Mouse (Mus musculus) liver, adult 2 months (tissue): ENCODE results near the gene Selplg. TPM values are rescaled to one million over a fixed set of nuclear protein-coding genes. Genes with fewer than 3 reads are reported as not detected.
A peak's percentile ranks its signal among the peaks of the same experiment; 100 is the strongest.

Source experiments
- DNase-seq: peaks from one replicate; pipeline ENCODE4 v3.0.0-alpha.2; 2011; ENCODE audit warnings: low read depth, low spot score; ENCODE audit errors: extremely low read depth
- H3K27ac ChIP-seq: fragments of 200-500 bp; replicated peaks from 2 replicates; pipeline ENCODE4 v1.5.1; 2012; ENCODE audit warnings: low read depth, mild to moderate bottlenecking, control low read depth, inconsistent platforms, low read length; ENCODE audit not compliant: insufficient read depth
- H3K27me3 ChIP-seq: fragments of 200-500 bp; 2 replicates; pipeline ENCODE4 v1.6.1; 2012; ENCODE audit warnings: mild to moderate bottlenecking, moderate library complexity, low read length, inconsistent platforms; ENCODE audit not compliant: control insufficient read depth, insufficient read depth
- H3K36me3 ChIP-seq: fragments of 200-500 bp; 2 replicates; pipeline ENCODE4 v1.6.1; 2012; ENCODE audit warnings: low read length, inconsistent platforms; ENCODE audit not compliant: control insufficient read depth, insufficient read depth
- H3K4me1 ChIP-seq: fragments of 200-500 bp; 2 replicates; pipeline ENCODE4 v1.6.1; 2011; ENCODE audit warnings: low read length; ENCODE audit not compliant: control insufficient read depth, insufficient read depth
- H3K4me3 ChIP-seq: fragments of 200-500 bp; 2 replicates; pipeline ENCODE4 v1.5.1; 2011; ENCODE audit warnings: low read depth, mild to moderate bottlenecking, control low read depth, low read length, moderate library complexity; ENCODE audit not compliant: insufficient read depth
- H3K79me2 ChIP-seq: fragments of 200-500 bp; 2 replicates; pipeline ENCODE4 v1.6.1; 2012; ENCODE audit warnings: inconsistent platforms, mild to moderate bottlenecking, low read length, moderate library complexity; ENCODE audit not compliant: control insufficient read depth, insufficient read depth
- H3K9ac ChIP-seq: fragments of 200-500 bp; 2 replicates; pipeline ENCODE4 v1.6.1; 2012; ENCODE audit warnings: low read depth, mild to moderate bottlenecking, control low read depth, inconsistent platforms, low read length
- CTCF ChIP-seq: fragments of 200-500 bp; IDR thresholded peaks from 2 replicates; pipeline ENCODE4 v1.5.1; 2011; ENCODE audit warnings: low read depth, low read length, control low read depth
- POLR2A ChIP-seq: fragments of 200-500 bp; IDR thresholded peaks from 2 replicates; pipeline ENCODE4 v1.6.1; 2011; ENCODE audit warnings: low read length, control low read depth; ENCODE audit not compliant: insufficient read depth; ENCODE audit errors: extremely low read depth
- WGBS: fragments of 180-500 bp; shearing (Covaris S2); methylation state at CpG from one replicate; pipeline ENCODE4 v1.1.7; 2018; 5-methylcytosine and 5-hydroxymethylcytosine counted together
- polyA plus RNA-seq: library from polyadenylated mRNA; depleted of rRNA; stranded (reverse); fragments of >200 nt; gene quantifications from 2 replicates; pipeline ENCODE4 v1.2.3, GENCODE M21; 2012
- total RNA-seq: library from RNA; depleted of rRNA; stranded (reverse); fragments of >200 nt; gene quantifications from 2 replicates; pipeline ENCODE4 v1.2.3, GENCODE M21; 2014

Selplg gene
- total and polyA plus RNA-seq, 2 experiments: 1.1 to 6.2 TPM

DNA sequence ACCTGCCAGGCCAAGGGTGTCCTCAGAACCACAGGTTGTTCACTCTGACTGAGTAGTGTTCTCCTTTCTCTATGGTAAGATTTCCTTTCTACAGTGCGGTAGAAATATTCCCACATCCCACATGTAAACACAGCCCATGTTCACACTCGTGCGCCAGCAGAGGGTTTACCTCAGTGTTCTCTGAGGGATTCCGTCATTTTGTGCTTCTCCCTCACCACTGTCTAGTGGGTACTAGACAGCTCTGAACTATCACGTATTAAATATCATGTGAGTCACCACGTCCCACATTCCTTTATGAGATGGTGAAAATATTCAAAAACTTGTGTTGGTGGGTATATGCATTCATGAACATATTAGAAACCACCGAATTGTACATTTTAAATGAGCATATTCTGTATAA, 20.0 kb upstream of the Selplg start:
- Histone ChIP-seq H3K4me1 (no peaks in the 10 kb centered on the region), H3K27me3 (no peaks in the 10 kb centered on the region), H3K79me2 (no peaks in the 10 kb centered on the region), H3K27ac (no peak overlapping the region), H3K9ac (no peak overlapping the region), H3K36me3 (peaks cover under 1% of the 10 kb centered on the region; the same call in 1 of the 2 replicates), H3K4me3 (no peak overlapping the region)
- 95% methylated on average over 7 of the region's 7 CpGs for WGBS
- TF ChIP-seq POLR2A (no peak), CTCF (no peak)
- no peak for DNase-seq

DNA sequence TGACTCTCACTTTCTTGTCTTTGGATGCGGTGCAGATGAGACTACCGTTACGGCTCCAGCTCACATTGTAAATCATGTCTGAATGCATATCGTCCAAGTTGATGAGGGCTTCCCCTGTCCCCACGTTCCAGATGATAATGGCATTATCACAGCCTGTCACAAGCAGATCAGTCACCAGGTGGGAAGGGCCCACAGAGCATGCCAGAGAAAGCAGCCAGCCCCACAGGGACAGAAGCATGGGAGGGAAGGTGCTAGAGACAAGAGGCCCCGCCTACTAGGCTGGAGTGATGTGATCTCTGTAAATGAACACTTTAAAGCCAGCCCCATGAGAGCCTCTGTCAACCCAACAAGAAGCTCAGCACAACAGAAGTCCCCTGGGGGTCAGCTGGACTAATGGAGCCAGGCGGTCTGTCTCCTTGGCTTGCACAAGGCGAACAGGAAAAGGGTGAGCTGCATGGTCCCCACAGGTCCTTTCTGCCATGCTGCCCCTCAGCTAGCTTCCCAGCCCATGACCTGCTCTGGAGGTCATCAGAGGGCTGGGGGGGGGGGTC, 18.3 kb upstream of the Selplg start:
- no peak for DNase-seq
- 87% methylated on average over 8 of the region's 8 CpGs for WGBS
- TF ChIP-seq CTCF (no peak), POLR2A (no peak)
- peaks cover 2% of the 10 kb centered on the region for H3K36me3 ChIP-seq
- H3K27ac ChIP-seq: no peak overlapping the region
- H3K9ac ChIP-seq: no peak overlapping the region
- H3K27me3 ChIP-seq: no peaks in the 10 kb centered on the region
- no peaks in the 10 kb centered on the region for H3K4me1 ChIP-seq
- no peaks in the 10 kb centered on the region for H3K79me2 ChIP-seq
- H3K4me3 ChIP-seq: no peak overlapping the region

DNA sequence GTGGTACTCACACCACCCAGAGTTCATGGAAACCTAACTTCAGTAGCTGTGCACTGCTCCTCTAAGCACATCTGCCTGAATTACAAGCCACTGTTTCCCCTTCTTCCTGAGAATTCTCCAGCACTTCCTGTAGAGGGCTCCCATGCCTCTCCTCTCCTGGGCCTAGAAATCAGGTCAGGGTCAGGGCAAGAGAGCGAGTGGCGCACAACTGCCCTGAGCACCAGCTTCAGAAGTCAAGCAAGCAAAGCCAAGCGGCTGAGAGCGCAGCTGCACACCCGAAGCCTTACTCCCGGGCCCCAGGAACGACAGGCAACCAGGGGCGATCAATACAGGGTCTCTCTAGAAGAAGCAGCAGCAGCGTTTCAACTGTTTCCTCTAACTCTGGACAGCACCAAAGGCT, 15.2 kb upstream of the Selplg start:
- peaks cover 6% of the 10 kb centered on the region for H3K36me3 ChIP-seq
- H3K27ac ChIP-seq: no peak overlapping the region

DNA sequence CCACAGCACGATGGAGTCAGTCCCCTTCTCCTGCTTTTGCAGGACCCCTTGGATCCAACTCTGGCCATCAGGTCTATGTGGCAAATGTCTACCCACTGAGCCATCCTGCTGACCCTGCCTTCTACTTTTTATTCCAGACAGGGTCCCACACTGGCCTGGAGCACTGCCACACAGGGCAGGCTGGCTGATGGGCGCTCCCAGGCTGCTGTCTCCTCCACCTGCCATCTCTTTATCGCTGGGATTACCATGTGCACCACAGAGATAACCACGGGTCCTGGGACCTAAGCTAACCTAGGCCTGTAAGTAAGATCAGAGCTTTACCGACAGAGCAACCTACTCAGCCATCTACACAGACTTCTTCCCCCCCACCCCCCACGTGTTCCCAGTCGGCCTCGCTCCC, 14.2 kb upstream of the Selplg start:
- Histone ChIP-seq H3K27me3 (no peaks in the 10 kb centered on the region), H3K4me1 (no peaks in the 10 kb centered on the region), H3K4me3 (no peak overlapping the region), H3K9ac (no peak overlapping the region), H3K79me2 (no peaks in the 10 kb centered on the region), H3K36me3 (peaks cover 7% of the 10 kb centered on the region), H3K27ac (no peak overlapping the region)
- no peak for TF ChIP-seq CTCF
- no peak for TF ChIP-seq POLR2A
- DNase-seq: no peak
- 94% methylated on average over 8 of the region's 8 CpGs for WGBS

More for the DNA sequence above, 15.2 kb upstream of the Selplg start:
- WGBS: 63% methylated on average over 9 of the region's 9 CpGs
- H3K27me3 ChIP-seq: no peaks in the 10 kb centered on the region
- H3K9ac ChIP-seq: no peak overlapping the region
- TF ChIP-seq POLR2A (no peak), CTCF (no peak)
- no peaks in the 10 kb centered on the region for H3K79me2 ChIP-seq
- H3K4me1 ChIP-seq: no peaks in the 10 kb centered on the region
- no peak for DNase-seq
- no peak overlapping the region for H3K4me3 ChIP-seq

DNA sequence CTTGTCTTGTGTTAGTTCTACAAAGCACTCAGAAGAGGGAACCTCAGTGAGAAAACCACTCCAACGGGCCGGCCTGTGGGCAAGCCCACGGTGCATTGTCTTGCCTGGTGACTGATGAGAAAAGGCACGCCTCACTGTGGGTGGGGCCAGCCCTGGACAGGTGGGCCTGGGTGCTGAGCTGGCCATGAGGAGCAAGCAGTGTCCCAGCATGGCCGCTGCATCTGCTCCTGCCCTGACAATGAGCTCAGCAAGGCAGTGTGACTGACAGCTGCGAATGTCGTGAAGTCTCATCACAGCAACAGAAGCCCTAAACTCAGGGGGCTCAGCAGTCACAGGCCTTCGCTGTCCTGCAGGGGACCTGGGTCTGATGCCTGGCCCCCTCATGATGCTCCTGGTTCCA, 13.2 kb upstream of the Selplg start:
- Histone ChIP-seq H3K4me1 (no peaks in the 10 kb centered on the region), H3K79me2 (no peaks in the 10 kb centered on the region), H3K4me3 (no peak overlapping the region), H3K9ac (no peak overlapping the region), H3K27ac (no peak overlapping the region), H3K36me3 (peaks cover 7% of the 10 kb centered on the region), H3K27me3 (no peaks in the 10 kb centered on the region)
- WGBS: 93% methylated on average over 8 of the region's 8 CpGs
- no peak for DNase-seq
- TF ChIP-seq CTCF (no peak), POLR2A (no peak)

DNA sequence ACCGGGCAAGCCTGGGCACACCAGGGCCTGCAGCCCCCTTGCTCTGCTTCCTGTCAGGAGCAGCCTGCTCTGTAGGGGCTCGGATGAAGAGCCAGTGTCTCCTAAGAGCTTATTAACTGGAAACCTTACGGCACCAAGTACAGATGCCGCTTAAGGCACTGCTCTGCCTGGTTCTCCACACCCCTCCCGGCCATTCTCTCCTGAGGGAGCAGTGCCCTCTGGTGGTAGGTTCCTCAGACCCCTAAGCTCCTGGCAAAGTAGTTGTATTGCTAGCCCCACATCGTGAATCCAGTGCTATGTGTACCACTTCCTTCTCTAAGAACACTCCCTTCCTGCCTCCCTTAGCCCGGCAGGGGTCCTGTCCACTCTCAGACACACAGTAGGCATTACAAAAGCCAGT, 12.3 kb upstream of the Selplg start:
- H3K9ac ChIP-seq: no peak overlapping the region
- H3K79me2 ChIP-seq: no peaks in the 10 kb centered on the region
- no peak overlapping the region for H3K4me3 ChIP-seq
- TF ChIP-seq POLR2A: no peak
- peak; percentile 59 for TF ChIP-seq CTCF
- H3K27ac ChIP-seq: no peak overlapping the region
- no peaks in the 10 kb centered on the region for H3K27me3 ChIP-seq
- H3K36me3 ChIP-seq: peaks cover 7% of the 10 kb centered on the region
- no peaks in the 10 kb centered on the region for H3K4me1 ChIP-seq
- WGBS: 70% methylated on average over 7 of the region's 7 CpGs
- no peak for DNase-seq
